Mouse (Mus musculus) heart, postnatal 0 days (tissue): ENCODE measurements around the gene Sfta2. TPM values are rescaled to one million over a fixed set of nuclear protein-coding genes. Genes with fewer than 3 reads are reported as not detected.

Experiments used
- ATAC-seq: fragments of 200-750 bp; cut with Nextera tagmentation; 2 replicates; pipeline ENCODE4 v1.8.0; 2017; ENCODE audit warnings: low read depth, moderate number of reproducible peaks, moderate library complexity; ENCODE audit not compliant: insufficient read depth
- DNase-seq: peaks from one replicate; pipeline ENCODE4 v3.0.0-alpha.2; 2016; ENCODE audit warnings: low spot score
- H3K27ac ChIP-seq: fragments of 300-500 bp; sonication (generic); 2 replicates; pipeline ENCODE4 v1.5.1; 2014; ENCODE audit warnings: low read depth, mild to moderate bottlenecking
- H3K27me3 ChIP-seq: fragments of 300-500 bp; sonication (generic); 2 replicates; pipeline ENCODE4 v1.6.1; 2014; ENCODE audit warnings: low read length, mixed read lengths; ENCODE audit not compliant: control insufficient read depth, insufficient read depth
- H3K36me3 ChIP-seq: fragments of 300-500 bp; sonication (generic); replicated peaks from 2 replicates; pipeline ENCODE4 v1.6.1; 2014; ENCODE audit warnings: low read length, mixed read lengths; ENCODE audit not compliant: control insufficient read depth, insufficient read depth
- H3K4me1 ChIP-seq: fragments of 300-500 bp; sonication (generic); 2 replicates; pipeline ENCODE4 v1.6.1; 2014; ENCODE audit warnings: antibody characterized with exemption; ENCODE audit not compliant: control insufficient read depth, insufficient read depth
- H3K4me2 ChIP-seq: fragments of 300-500 bp; sonication (generic); 2 replicates; pipeline ENCODE4 v1.6.1; 2014; ENCODE audit warnings: low read depth, mild to moderate bottlenecking, low read length, moderate library complexity
- H3K4me3 ChIP-seq: fragments of 300-500 bp; sonication (generic); 2 replicates; pipeline ENCODE4 v1.5.1; 2014; ENCODE audit warnings: low read depth, low read length
- H3K9ac ChIP-seq: fragments of 300-500 bp; sonication (generic); replicated peaks from 2 replicates; pipeline ENCODE4 v1.6.1; 2014; ENCODE audit warnings: low read depth, low read length, mixed read lengths
- H3K9me3 ChIP-seq: fragments of 300-500 bp; sonication (generic); replicated peaks from 2 replicates; pipeline ENCODE4 v1.6.1; 2016; ENCODE audit warnings: low read length; ENCODE audit not compliant: control insufficient read depth
- CTCF ChIP-seq: IDR thresholded peaks from 2 replicates; pipeline ENCODE4 v1.5.1; 2016; ENCODE audit warnings: antibody characterized with exemption, control low read depth, low read depth
- EP300 ChIP-seq: IDR thresholded peaks from 2 replicates; pipeline ENCODE4 v1.6.1; 2016; ENCODE audit warnings: antibody characterized with exemption, low read depth
- WGBS: fragments of 180-500 bp; shearing (Covaris S2); extraction: QIAGEN DNeasy Blood & Tissue Kit; methylation state at CpG from one replicate; pipeline ENCODE4 v1.1.7; 2014; 5-methylcytosine and 5-hydroxymethylcytosine counted together
- polyA plus RNA-seq: library from polyadenylated mRNA; unstranded; fragments of >200 nt; fragmentation: Nextera tagmentation; extraction: Ambion mirVana; gene quantifications from 2 replicates; pipeline ENCODE4 v1.2.1, GENCODE M21; 2015
- total RNA-seq: library from RNA; depleted of rRNA; stranded (reverse); fragments of >200 nt; gene quantifications from 2 replicates; pipeline ENCODE4 v1.2.3, GENCODE M21; 2014; ENCODE audit warnings: low replicate concordance

Gene Sfta2
- total and polyA plus RNA-seq, 2 experiments from 2014 or later: not detected

GRCm38 (mm10) chr17:35695289-35695688 is 93.9 kb downstream of the Sfta2 start:
- Histone ChIP-seq H3K4me1 (peaks cover 13% of the 10 kb centered on the region; the same call in 1 of the 2 replicates), H3K27ac (no peak overlapping the region), H3K9ac (no peak overlapping the region), H3K9me3 (no peaks in the 10 kb centered on the region), H3K27me3 (0 out of 2 replicates have a peak, but pooled peaks cover 3% of the 10 kb centered on the region), H3K4me2 (no peak overlapping the region), H3K36me3 (peaks cover 41% of the 10 kb centered on the region), H3K4me3 (no peak overlapping the region)
- ATAC-seq: no peak
- WGBS: 89% methylated on average over 2 of the region's 2 CpGs
- peak; percentile 47 for DNase-seq
- TF ChIP-seq EP300 (no peak), CTCF (peak; percentile 52)

- WGBS: 25% methylated on average over 6 of the region's 6 CpGs
- Histone ChIP-seq H3K9ac (no peak overlapping the region), H3K4me1 (peaks cover 13% of the 10 kb centered on the region; the same call in 1 of the 2 replicates), H3K27me3 (0 out of 2 replicates have a peak, but pooled peaks cover 3% of the 10 kb centered on the region), H3K9me3 (no peaks in the 10 kb centered on the region), H3K36me3 (peaks cover 28% of the 10 kb centered on the region), H3K4me3 (peak overlapping the region; percentile 0; the same call in 1 of the 2 replicates), H3K27ac (peak overlapping the region; percentile 82), H3K4me2 (peak overlapping the region; percentile 59)
- ATAC-seq (no peak), DNase-seq (no peak)
- TF ChIP-seq EP300: no peak
- no peak for TF ChIP-seq CTCF
Measured at GRCm38 (mm10) chr17:35696691-35697090, 95.3 kb downstream of the Sfta2 start.

DNA sequence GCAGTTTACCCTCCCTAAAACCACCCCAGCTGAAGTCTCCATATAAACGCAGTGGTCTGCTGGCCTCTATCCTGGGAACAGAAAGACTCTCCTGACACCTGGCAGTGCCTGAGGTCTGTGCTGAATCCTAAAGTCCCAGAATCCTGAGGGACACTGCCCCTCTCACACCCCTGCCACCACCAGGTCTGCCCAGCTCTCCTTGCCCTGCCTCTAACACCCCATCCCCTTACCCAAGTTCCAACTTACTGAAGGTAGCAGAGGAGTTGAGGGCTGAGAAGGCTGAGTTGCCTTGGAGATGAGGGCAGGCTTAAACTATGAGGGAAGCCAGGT is 96.0 kb downstream of the Sfta2 start:
- no peak for ATAC-seq
- DNase-seq: no peak
- peaks cover 14% of the 10 kb centered on the region; the same call in 1 of the 2 replicates for H3K4me1 ChIP-seq
- H3K4me2 ChIP-seq: peak overlapping the region; percentile 59
- no peak for TF ChIP-seq CTCF
- TF ChIP-seq EP300: no peak
- H3K27me3 ChIP-seq: 0 out of 2 replicates have a peak, but pooled peaks cover 3% of the 10 kb centered on the region
- peak overlapping the region; percentile 34 for H3K4me3 ChIP-seq
- H3K9ac ChIP-seq: peak overlapping the region; percentile 40; the same call in 1 of the 2 replicates
- H3K27ac ChIP-seq: peak overlapping the region; percentile 82
- WGBS: 6% methylated on average over 1 of the region's 1 CpGs
- H3K9me3 ChIP-seq: no peaks in the 10 kb centered on the region
- H3K36me3 ChIP-seq: peaks cover 21% of the 10 kb centered on the region

GRCm38 (mm10) chr17:35697759-35698500 is 96.6 kb downstream of the Sfta2 start:
- peak overlapping the region; percentile 82 for H3K27ac ChIP-seq
- no peaks in the 10 kb centered on the region for H3K9me3 ChIP-seq
- peaks cover 18% of the 10 kb centered on the region for H3K4me1 ChIP-seq
- peak overlapping the region; percentile 40 for H3K9ac ChIP-seq
- 0 out of 2 replicates have a peak, but pooled peaks cover 3% of the 10 kb centered on the region for H3K27me3 ChIP-seq
- DNase-seq: peak; percentile 65
- 7% methylated on average over 16 of the region's 16 CpGs for WGBS
- ATAC-seq: peak; percentile 39
- TF ChIP-seq EP300 (no peak), CTCF (no peak)
- peak overlapping the region; percentile 59 for H3K4me2 ChIP-seq
- peak overlapping the region; percentile 34 for H3K4me3 ChIP-seq
- peaks cover 15% of the 10 kb centered on the region for H3K36me3 ChIP-seq

GRCm38 (mm10) chr17:35698501-35698883 is 97.1 kb downstream of the Sfta2 start:
- H3K36me3 ChIP-seq: peaks cover 10% of the 10 kb centered on the region
- H3K9ac ChIP-seq: 0 out of 2 replicates have a peak overlapping the region, but pooled peaks have one; percentile 40
- no peak for DNase-seq
- H3K27me3 ChIP-seq: 0 out of 2 replicates have a peak, but pooled peaks cover 3% of the 10 kb centered on the region
- peak overlapping the region; percentile 59 for H3K4me2 ChIP-seq
- no peak for TF ChIP-seq CTCF
- no peak for TF ChIP-seq EP300
- H3K9me3 ChIP-seq: no peaks in the 10 kb centered on the region
- WGBS: 25% methylated on average over 5 of the region's 5 CpGs
- peaks cover 18% of the 10 kb centered on the region for H3K4me1 ChIP-seq
- peak overlapping the region; percentile 34 for H3K4me3 ChIP-seq
- H3K27ac ChIP-seq: peak overlapping the region; percentile 82
- ATAC-seq: no peak
